Comparison of ENCODE assay signal across 21 mouse cellular contexts in the genomic region with DNA sequence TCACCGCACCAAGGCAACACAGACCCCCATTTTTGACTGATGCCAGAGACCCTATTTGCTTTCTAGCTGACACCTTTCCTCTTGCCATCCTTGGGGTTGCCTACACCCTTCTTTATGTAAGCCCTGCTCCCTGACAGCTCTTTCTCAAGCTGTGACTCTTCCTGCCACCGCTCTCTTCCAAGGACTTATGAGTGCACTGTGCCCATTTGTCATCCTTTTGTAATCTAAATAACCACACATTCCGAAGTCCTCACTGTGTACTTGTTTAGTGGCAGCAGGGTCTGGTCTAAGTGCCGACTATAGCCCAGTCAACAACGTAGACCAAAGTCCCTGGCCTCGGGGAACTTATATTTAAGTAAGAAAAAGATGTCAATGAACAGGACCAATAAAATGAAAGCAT.
"Had no signal": no experiment of that assay in that cellular context is flagged by ENCODE, and none has a peak within 500 bp of the region (broad histone marks: within the 10 kb centered on the region; RNA-seq: fewer than 3 reads in every experiment).

No protein-coding gene starts in this region.

- H3K4me3 ChIP-seq: midbrain, embryonic 10.5 days; midbrain, embryonic 12.5 days; myocyte; neural tube, embryonic 13.5 days; neural tube, embryonic 15.5 days; stomach, embryonic 15.5 days had no signal

- DNase-seq: lung, adult 18-20 months; lung, embryonic 14.5 days; lung, postnatal 10 days; midbrain, embryonic 14.5 days; retina, postnatal 1 day; right cerebral cortex, adult 18-20 months; right cerebral cortex, postnatal 25 days; right cerebral cortex, postnatal 4 days; spleen, adult 18-20 months; thymus, adult 2 months; thymus, postnatal 25 days; thymus, postnatal 4 days had no signal

- H3K4me1 ChIP-seq: neural tube, embryonic 15.5 days; stomach, embryonic 15.5 days had no signal

- H3K9ac ChIP-seq: lung, embryonic 14.5 days; midbrain, embryonic 12.5 days; neural tube, embryonic 13.5 days; neural tube, embryonic 15.5 days; stomach, embryonic 15.5 days had no signal

- H3K27ac ChIP-seq: macrophage; midbrain, embryonic 10.5 days; midbrain, embryonic 12.5 days; neural tube, embryonic 13.5 days; neural tube, embryonic 15.5 days; stomach, embryonic 15.5 days; stomach, postnatal 0 days had no signal

- H3K9me3 ChIP-seq: midbrain, embryonic 10.5 days; midbrain, embryonic 12.5 days; neural tube, embryonic 13.5 days; neural tube, embryonic 15.5 days; stomach, embryonic 15.5 days had no signal

- H3K27me3 ChIP-seq: midbrain, embryonic 12.5 days; neural tube, embryonic 13.5 days; neural tube, embryonic 15.5 days; stomach, embryonic 15.5 days had no signal

- H3K4me2 ChIP-seq: lung, embryonic 14.5 days; midbrain, embryonic 12.5 days; neural tube, embryonic 13.5 days; neural tube, embryonic 15.5 days; stomach, embryonic 15.5 days had no signal

- H3K36me3 ChIP-seq: midbrain, embryonic 10.5 days; midbrain, embryonic 12.5 days; neural tube, embryonic 13.5 days; neural tube, embryonic 15.5 days; stomach, embryonic 15.5 days had no signal

- ATAC-seq: midbrain, embryonic 16.5 days had no signal
